Mouse (Mus musculus): ENCODE data around the gene Vmn1r232. TPM values are rescaled to one million over a fixed set of nuclear protein-coding genes. Genes with fewer than 3 reads are reported as not detected.

Gene Vmn1r232
- total and polyA plus RNA-seq, 2 experiments from 2014 or later, result not detected

DNA sequence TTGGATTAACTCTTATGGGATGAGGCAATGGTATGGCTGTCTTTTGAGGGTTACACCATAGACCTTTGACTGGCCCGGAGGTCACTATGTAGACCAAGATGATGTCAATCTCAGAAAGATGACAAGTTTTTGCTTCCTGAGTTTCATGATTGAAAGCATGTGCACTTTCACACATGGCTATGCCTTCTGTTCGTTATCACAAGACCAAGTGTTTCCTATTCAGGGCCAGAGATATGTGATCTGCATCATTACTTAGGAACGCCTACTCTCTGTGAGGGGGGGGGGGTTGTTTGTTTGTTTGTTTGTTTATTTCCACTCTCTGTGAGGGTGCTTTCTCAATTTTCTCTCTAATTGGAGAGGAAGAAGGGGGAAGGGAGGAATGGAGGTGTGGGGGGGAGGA lies 24.7 kb upstream of the Vmn1r232 start:
- Histone ChIP-seq H3K4me3 (ENCODE audit: low read depth, low read length) (peak overlapping the region; percentile 73), H3K9ac (peak overlapping the region; percentile 66), H3K27ac (ENCODE audit: low read depth, low read length) (peak overlapping the region; percentile 90), H3K27me3 (ENCODE audit: insufficient read depth, low read length) (no peaks in the 10 kb centered on the region), H3K4me1 (ENCODE audit: insufficient read depth) (peaks cover 29% of the 10 kb centered on the region), H3K36me3 (ENCODE audit: insufficient read depth) (no peaks in the 10 kb centered on the region), H3K4me2 (ENCODE audit: low read depth) (peak overlapping the region; percentile 58), H3K9me3 (ENCODE audit: low read length) (no peaks in the 10 kb centered on the region)
- DNase-seq (no peak), ATAC-seq (no peak)
- WGBS, result 30% methylated on average over 3 of the region's 3 CpGs
- no peak for TF ChIP-seq CTCF (IDR thresholded peaks at IDR 0.05; ENCODE audit: low read depth)

DNA sequence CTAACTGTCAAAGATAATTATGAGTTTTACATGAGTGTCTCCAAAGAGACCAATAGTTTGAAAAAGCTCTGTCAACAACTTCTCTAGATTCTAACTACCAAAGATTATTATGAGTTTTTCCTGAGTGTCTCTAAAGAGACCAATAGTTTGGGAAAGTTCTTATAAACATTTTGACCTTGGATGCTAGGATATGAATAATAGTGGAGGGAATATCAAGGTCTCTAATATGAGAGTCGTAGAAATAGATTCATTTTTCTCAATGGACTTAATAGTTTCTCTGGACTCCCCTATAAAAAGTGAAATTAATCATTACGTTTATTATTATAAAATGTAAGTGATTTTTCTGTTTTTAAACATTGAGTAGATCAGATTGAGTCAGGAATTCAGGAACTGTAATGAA lies 14.5 kb downstream of the Vmn1r232 start, which contains the start of gene Vmn1r231:
Vmn1r231 (minus strand) TSS at position 101 of the 400 bp plus-strand sequence.
- WGBS, result 60% methylated on average over 2 of the region's 2 CpGs
- no peaks in the 10 kb centered on the region for H3K4me1 ChIP-seq (ENCODE audit: insufficient read depth)

More for the DNA sequence above, 14.5 kb downstream of the Vmn1r232 start, which contains the start of gene Vmn1r231:
- H3K9ac ChIP-seq, result no peak within 1 kb of the TSS
- H3K36me3 ChIP-seq (ENCODE audit: insufficient read depth), result no peaks in the 10 kb centered on the region
- no peak within 1 kb of the TSS for H3K4me2 ChIP-seq (ENCODE audit: low read depth)
- H3K27ac ChIP-seq (ENCODE audit: low read depth, low read length), result no peak within 1 kb of the TSS
- H3K9me3 ChIP-seq (ENCODE audit: low read length), result no peaks in the 10 kb centered on the region
- DNase-seq (no peak), ATAC-seq (no peak)
- TF ChIP-seq CTCF (IDR thresholded peaks at IDR 0.05; ENCODE audit: low read depth), result no peak
- no peaks in the 10 kb centered on the region for H3K27me3 ChIP-seq (ENCODE audit: insufficient read depth, low read length)
- H3K4me3 ChIP-seq (ENCODE audit: low read depth, low read length), result no peak within 1 kb of the TSS

Other genes starting within 250 kb of the Vmn1r232 start
- not detected in 2 replicates for gene Vmn1r226, start 236.9 kb downstream of the Vmn1r232 start, total RNA-seq (2014; rRNA removed)
- gene Vmn1r226, start 236.9 kb downstream of the Vmn1r232 start, polyA plus RNA-seq (2015; fragmentation: Nextera tagmentation; extraction: Ambion mirVana), result not detected in 2 replicates
- gene Vmn1r227, start 189.9 kb downstream of the Vmn1r232 start, total RNA-seq (2014; rRNA removed), result not detected in 2 replicates
- not detected in 2 replicates for gene Vmn1r227, start 189.9 kb downstream of the Vmn1r232 start, polyA plus RNA-seq (2015; fragmentation: Nextera tagmentation; extraction: Ambion mirVana)
- not detected in 2 replicates for gene Vmn1r228, start 133.6 kb downstream of the Vmn1r232 start, total RNA-seq (2014; rRNA removed)
- not detected in 2 replicates for gene Vmn1r228, start 133.6 kb downstream of the Vmn1r232 start, polyA plus RNA-seq (2015; fragmentation: Nextera tagmentation; extraction: Ambion mirVana)
- gene Vmn1r229, start 108.2 kb downstream of the Vmn1r232 start, total RNA-seq (2014; rRNA removed), result not detected in 2 replicates
- not detected in 2 replicates for gene Vmn1r229, start 108.2 kb downstream of the Vmn1r232 start, polyA plus RNA-seq (2015; fragmentation: Nextera tagmentation; extraction: Ambion mirVana)
- gene Vmn1r230, start 79.3 kb downstream of the Vmn1r232 start, total RNA-seq (2014; rRNA removed), result not detected in 2 replicates
- gene Vmn1r230, start 79.3 kb downstream of the Vmn1r232 start, polyA plus RNA-seq (2015; fragmentation: Nextera tagmentation; extraction: Ambion mirVana), result not detected in 2 replicates
- gene Vmn1r231, start 14.6 kb downstream of the Vmn1r232 start, total RNA-seq (2014; rRNA removed), result not detected in 2 replicates
- gene Vmn1r231, start 14.6 kb downstream of the Vmn1r232 start, polyA plus RNA-seq (2015; fragmentation: Nextera tagmentation; extraction: Ambion mirVana), result not detected in 2 replicates
- 628 and 654 TPM in 2 replicates for gene Ppp2r1a, start 25.6 kb upstream of the Vmn1r232 start, total RNA-seq (2014; rRNA removed)
- 717 and 789 TPM in 2 replicates for gene Ppp2r1a, start 25.6 kb upstream of the Vmn1r232 start, polyA plus RNA-seq (2015; fragmentation: Nextera tagmentation; extraction: Ambion mirVana)
- not detected in 2 replicates for gene Vmn1r233, start 76.8 kb upstream of the Vmn1r232 start, total RNA-seq (2014; rRNA removed)
- not detected in 2 replicates for gene Vmn1r233, start 76.8 kb upstream of the Vmn1r232 start, polyA plus RNA-seq (2015; fragmentation: Nextera tagmentation; extraction: Ambion mirVana)
- 22.5 and 31.3 TPM in 2 replicates for gene Zfp160, start 89.2 kb upstream of the Vmn1r232 start, total RNA-seq (2014; rRNA removed)
- 6.9 and 11.9 TPM in 2 replicates for gene Zfp160, start 89.2 kb upstream of the Vmn1r232 start, polyA plus RNA-seq (2015; fragmentation: Nextera tagmentation; extraction: Ambion mirVana)

Measured in forebrain, postnatal 0 days (tissue).